Mouse (Mus musculus) liver, adult 2 months (tissue): ENCODE results near the gene Map4k2. TPM values are rescaled to one million over a fixed set of nuclear protein-coding genes. Genes with fewer than 3 reads are reported as not detected.

Source experiments
- DNase-seq: peaks from one replicate; pipeline ENCODE4 v3.0.0-alpha.2; 2011; ENCODE audit warnings: low read depth, low spot score; ENCODE audit errors: extremely low read depth
- H3K27ac ChIP-seq: fragments of 200-500 bp; replicated peaks from 2 replicates; pipeline ENCODE4 v1.5.1; 2012; ENCODE audit warnings: low read depth, mild to moderate bottlenecking, control low read depth, inconsistent platforms, low read length; ENCODE audit not compliant: insufficient read depth
- H3K27me3 ChIP-seq: fragments of 200-500 bp; 2 replicates; pipeline ENCODE4 v1.6.1; 2012; ENCODE audit warnings: mild to moderate bottlenecking, moderate library complexity, low read length, inconsistent platforms; ENCODE audit not compliant: control insufficient read depth, insufficient read depth
- H3K36me3 ChIP-seq: fragments of 200-500 bp; 2 replicates; pipeline ENCODE4 v1.6.1; 2012; ENCODE audit warnings: low read length, inconsistent platforms; ENCODE audit not compliant: control insufficient read depth, insufficient read depth
- H3K4me1 ChIP-seq: fragments of 200-500 bp; 2 replicates; pipeline ENCODE4 v1.6.1; 2011; ENCODE audit warnings: low read length; ENCODE audit not compliant: control insufficient read depth, insufficient read depth
- H3K4me3 ChIP-seq: fragments of 200-500 bp; 2 replicates; pipeline ENCODE4 v1.5.1; 2011; ENCODE audit warnings: low read depth, mild to moderate bottlenecking, control low read depth, low read length, moderate library complexity; ENCODE audit not compliant: insufficient read depth
- H3K79me2 ChIP-seq: fragments of 200-500 bp; 2 replicates; pipeline ENCODE4 v1.6.1; 2012; ENCODE audit warnings: inconsistent platforms, mild to moderate bottlenecking, low read length, moderate library complexity; ENCODE audit not compliant: control insufficient read depth, insufficient read depth
- H3K9ac ChIP-seq: fragments of 200-500 bp; 2 replicates; pipeline ENCODE4 v1.6.1; 2012; ENCODE audit warnings: low read depth, mild to moderate bottlenecking, control low read depth, inconsistent platforms, low read length
- CTCF ChIP-seq: fragments of 200-500 bp; IDR thresholded peaks from 2 replicates; pipeline ENCODE4 v1.5.1; 2011; ENCODE audit warnings: low read depth, low read length, control low read depth
- POLR2A ChIP-seq: fragments of 200-500 bp; IDR thresholded peaks from 2 replicates; pipeline ENCODE4 v1.6.1; 2011; ENCODE audit warnings: low read length, control low read depth; ENCODE audit not compliant: insufficient read depth; ENCODE audit errors: extremely low read depth
- WGBS: fragments of 180-500 bp; shearing (Covaris S2); methylation state at CpG from one replicate; pipeline ENCODE4 v1.1.7; 2018; 5-methylcytosine and 5-hydroxymethylcytosine counted together
- polyA plus RNA-seq: library from polyadenylated mRNA; depleted of rRNA; stranded (reverse); fragments of >200 nt; gene quantifications from 2 replicates; pipeline ENCODE4 v1.2.3, GENCODE M21; 2012
- total RNA-seq: library from RNA; depleted of rRNA; stranded (reverse); fragments of >200 nt; gene quantifications from 2 replicates; pipeline ENCODE4 v1.2.3, GENCODE M21; 2014

Map4k2 gene
- total and polyA plus RNA-seq, 2 experiments, result 12.8 to 39.1 TPM

DNA sequence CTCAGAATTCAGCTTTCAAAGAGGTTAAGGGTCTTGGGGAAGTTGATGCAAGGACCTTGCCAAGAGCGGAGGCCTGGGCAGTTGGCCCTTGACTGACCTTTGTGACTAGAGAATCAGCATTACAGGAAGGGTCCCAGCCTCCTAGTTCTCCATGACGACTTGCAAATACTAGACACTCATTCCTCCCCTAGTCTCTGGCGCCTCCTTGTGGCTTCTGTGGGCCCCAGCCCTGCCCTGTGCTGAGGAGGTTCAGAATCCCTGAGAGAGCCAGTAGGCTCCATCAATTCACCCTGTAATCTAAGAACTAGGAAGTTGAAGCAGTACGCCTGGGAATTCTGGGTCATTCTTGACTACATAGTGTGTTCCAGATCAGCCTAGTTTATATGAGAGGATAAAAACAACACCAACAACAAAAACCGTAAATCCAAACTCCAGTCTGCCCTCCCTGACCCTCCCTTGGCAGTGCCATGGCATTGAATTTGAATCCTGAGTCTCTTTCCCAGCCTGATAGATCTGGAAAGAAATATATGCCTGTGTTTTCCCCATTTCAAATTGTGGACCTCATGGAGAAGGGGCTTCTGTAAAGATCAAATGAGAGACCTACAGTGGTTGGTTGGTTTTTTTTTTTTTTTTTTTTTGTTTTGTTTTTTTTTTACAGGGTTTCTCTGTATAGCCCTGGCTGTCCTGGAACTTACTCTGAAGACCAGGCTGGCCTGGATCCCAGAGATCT lies 36.0 kb upstream of the Map4k2 start:
- TF ChIP-seq POLR2A, result no peak
- peak; percentile 99 for TF ChIP-seq CTCF
- H3K27ac ChIP-seq, result peak overlapping the region; percentile 17; the same call in 1 of the 2 replicates
- 15% methylated on average over 5 of the region's 5 CpGs for WGBS
- no peaks in the 10 kb centered on the region for H3K27me3 ChIP-seq
- H3K9ac ChIP-seq, result no peak overlapping the region
- H3K4me3 ChIP-seq, result no peak overlapping the region
- H3K79me2 ChIP-seq, result no peaks in the 10 kb centered on the region
- DNase-seq, result peak; percentile 80
- no peaks in the 10 kb centered on the region for H3K36me3 ChIP-seq
- H3K4me1 ChIP-seq, result peaks cover 13% of the 10 kb centered on the region

DNA sequence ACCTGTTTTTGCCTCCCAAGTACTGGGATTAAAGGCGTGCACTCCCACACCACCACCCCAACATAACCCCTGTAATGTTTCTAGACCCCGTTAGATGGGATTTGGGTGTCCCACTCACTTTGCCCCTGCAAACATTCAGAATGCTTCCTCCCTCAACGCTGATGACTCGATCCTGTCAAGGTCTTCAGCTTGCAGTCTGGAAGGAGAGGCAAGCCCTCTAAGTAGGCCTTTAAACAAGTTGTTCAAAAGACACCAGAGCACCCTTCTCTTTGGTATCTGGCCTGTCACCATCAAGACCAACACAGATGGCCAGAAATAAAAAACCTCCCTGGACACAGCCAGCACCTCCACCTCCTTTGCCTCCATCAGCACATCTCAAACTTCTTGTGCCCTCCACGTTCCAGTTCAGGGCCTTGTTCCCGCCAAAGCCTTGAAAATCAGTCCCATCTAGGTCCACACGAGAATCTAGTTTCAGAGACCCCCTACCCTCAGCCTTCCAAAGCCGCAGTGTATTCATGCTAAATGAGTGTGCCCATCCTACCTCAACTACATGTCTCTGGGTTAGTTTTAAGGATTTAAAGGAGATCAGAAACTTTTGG lies 35.3 kb upstream of the Map4k2 start:
- Histone ChIP-seq H3K79me2 (no peaks in the 10 kb centered on the region), H3K4me3 (peak overlapping the region; percentile 66; the same call in 1 of the 2 replicates), H3K27me3 (no peaks in the 10 kb centered on the region), H3K27ac (no peak overlapping the region), H3K36me3 (no peaks in the 10 kb centered on the region), H3K4me1 (peaks cover 13% of the 10 kb centered on the region), H3K9ac (0 out of 2 replicates have a peak overlapping the region, but pooled peaks have one; percentile 7)
- WGBS, result 55% methylated on average over 8 of the region's 8 CpGs
- TF ChIP-seq CTCF (no peak), POLR2A (no peak)
- DNase-seq, result no peak

DNA sequence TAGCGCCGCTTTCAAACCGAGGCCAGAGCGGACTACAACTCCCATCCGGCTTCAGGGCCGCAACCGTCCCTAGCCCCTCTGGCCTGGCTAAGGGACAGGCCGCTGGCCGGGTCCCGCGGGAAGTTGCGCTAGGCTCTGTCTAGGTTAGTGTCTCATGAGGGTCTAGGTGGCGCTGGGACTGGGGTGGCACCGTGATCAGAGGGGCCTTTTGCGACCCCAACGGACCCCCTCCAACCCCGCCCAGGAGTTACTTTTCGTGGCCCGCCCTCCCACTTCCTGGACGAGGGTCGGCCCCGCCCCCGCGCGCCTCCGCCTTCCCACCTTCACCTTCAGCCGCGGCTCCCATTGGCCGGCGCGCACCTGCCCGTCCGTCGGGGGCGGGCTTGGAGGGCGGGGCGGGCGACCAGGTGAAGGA lies 34.8 kb upstream of the Map4k2 start, which contains the start of gene Cdc42bpg:
Gene Cdc42bpg, plus strand, starts transcription at position 320 of the 415 bp plus-strand sequence.
- Histone ChIP-seq H3K27ac (peak within 1 kb of the TSS; percentile 48), H3K4me1 (peaks cover 13% of the 10 kb centered on the region), H3K4me3 (peak within 1 kb of the TSS; percentile 66), H3K27me3 (no peaks in the 10 kb centered on the region), H3K36me3 (no peaks in the 10 kb centered on the region), H3K79me2 (no peaks in the 10 kb centered on the region), H3K9ac (peak within 1 kb of the TSS; percentile 89)
- DNase-seq, result peak; percentile 61
- no peak for TF ChIP-seq CTCF
- no peak for TF ChIP-seq POLR2A
- WGBS, result 3% methylated on average over 36 of the region's 38 CpGs

DNA sequence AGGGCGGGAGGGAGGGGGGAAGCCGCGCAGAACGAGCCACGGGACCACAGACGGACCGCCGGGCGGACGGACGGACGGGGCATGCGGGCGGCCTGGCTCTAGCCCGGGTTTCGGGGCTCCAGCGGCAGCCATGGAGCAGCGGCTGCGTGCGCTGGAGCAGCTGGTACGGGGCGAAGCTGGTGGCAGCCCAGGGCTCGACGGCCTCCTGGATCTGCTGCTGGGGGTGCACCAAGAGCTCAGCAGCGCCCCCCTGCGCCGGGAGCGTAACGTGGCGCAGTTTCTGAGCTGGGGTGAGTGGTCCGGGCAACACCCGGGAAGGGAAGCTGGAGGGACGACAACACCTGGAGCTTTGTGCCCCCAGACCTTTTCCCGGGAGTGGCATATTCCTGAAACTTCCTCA lies 34.3 kb upstream of the Map4k2 start:
- TF ChIP-seq CTCF (peak; percentile 77), POLR2A (no peak)
- H3K4me3 ChIP-seq, result peak overlapping the region; percentile 66
- no peaks in the 10 kb centered on the region for H3K27me3 ChIP-seq
- peak overlapping the region; percentile 89 for H3K9ac ChIP-seq
- H3K4me1 ChIP-seq, result peaks cover 13% of the 10 kb centered on the region
- peak; percentile 28 for DNase-seq
- no peak overlapping the region for H3K27ac ChIP-seq
- under 1% methylated on average over 33 of the region's 34 CpGs for WGBS
- no peaks in the 10 kb centered on the region for H3K79me2 ChIP-seq
- no peaks in the 10 kb centered on the region for H3K36me3 ChIP-seq

DNA sequence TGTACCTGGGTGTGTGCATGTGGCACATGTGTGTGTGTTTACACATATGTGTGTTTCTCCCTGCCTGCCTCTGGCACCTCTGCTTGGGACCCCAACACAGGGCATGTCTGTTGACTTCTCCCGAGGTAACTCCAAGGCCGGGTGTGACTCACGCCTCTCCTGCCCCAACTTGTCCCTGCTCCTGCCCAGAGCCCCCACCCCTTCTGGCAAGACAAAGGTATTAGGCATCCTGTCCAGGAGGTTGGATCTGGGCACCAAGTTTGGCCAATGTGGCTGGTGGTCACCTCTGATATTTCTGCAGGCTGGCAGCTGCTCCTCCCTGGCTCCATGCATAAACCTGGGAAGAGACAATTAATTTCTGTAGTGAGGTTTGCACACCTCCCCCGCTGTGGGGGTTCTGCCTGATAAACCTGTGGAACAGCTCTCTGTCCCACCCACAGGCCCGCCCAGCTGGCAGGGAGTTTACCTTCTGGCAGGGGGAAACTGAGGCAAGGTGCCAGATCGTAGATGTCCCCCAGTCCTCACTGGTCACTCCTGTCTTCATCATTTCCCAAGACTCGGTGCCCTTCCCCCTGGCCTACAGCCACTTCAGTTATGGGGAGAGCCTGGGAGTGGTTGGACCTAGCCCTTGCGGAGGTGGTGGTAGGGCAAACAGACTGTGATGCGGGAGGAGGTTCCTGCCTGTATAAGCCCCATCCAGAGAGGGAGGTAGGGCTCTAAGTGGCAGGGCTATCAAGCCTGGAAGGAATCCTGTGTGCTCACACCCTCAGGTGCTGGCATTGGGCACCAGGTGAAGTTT lies 33.0 kb upstream of the Map4k2 start:
- H3K4me1 ChIP-seq, result peaks cover 13% of the 10 kb centered on the region
- 67% methylated on average over 9 of the region's 9 CpGs for WGBS

More for the DNA sequence above, 33.0 kb upstream of the Map4k2 start:
- Histone ChIP-seq H3K79me2 (no peaks in the 10 kb centered on the region), H3K4me3 (no peak overlapping the region), H3K27me3 (no peaks in the 10 kb centered on the region), H3K9ac (no peak overlapping the region), H3K36me3 (no peaks in the 10 kb centered on the region), H3K27ac (no peak overlapping the region)
- TF ChIP-seq CTCF (no peak), POLR2A (no peak)
- DNase-seq, result no peak
